Mouse (Mus musculus) v-Abl transformed pro-B cells (cell line): ENCODE measurements around the gene 1700008O03Rik.

ENCODE experiments used
- in situ Hi-C, 2 experiments: fragments of 400-800 bp; cut with MboI; formaldehyde crosslinking; loops; one replicate each; pipeline ENCODE4 v1.15.1; 2025; ENCODE audit not compliant: unreplicated experiment in 2 of 2

Gene 1700008O03Rik

GRCm38 (mm10) chr7:44352750-44353600 is 32.6 kb downstream of the 1700008O03Rik start:
- in situ Hi-C loops: loop anchor here (5.0 to 10.0 kb wide), 2 partner anchors 91 to 668 kb away; partner anchors contain the start of gene Gm15517 (in 1 of the 2)

GRCm38 (mm10) chr7:44351881-44352749 is 33.5 kb downstream of the 1700008O03Rik start:
- in situ Hi-C loops: loop anchor here (5.0 to 10.0 kb wide), 2 partner anchors 90 to 667 kb away; partner anchors contain the start of gene Gm15517 (in 1 of the 2)

- in situ Hi-C loops: loop anchor here (5.0 to 10.0 kb wide), 2 partner anchors 89 to 666 kb away; partner anchors contain the start of gene Gm15517 (in 1 of the 2)
Measured at GRCm38 (mm10) chr7:44350957-44351711, 34.5 kb downstream of the 1700008O03Rik start.

GRCm38 (mm10) chr7:44349043-44349442 is 36.6 kb downstream of the 1700008O03Rik start:
- in situ Hi-C loops: loop anchor here (5.0 to 25.0 kb wide), 3 partner anchors 87 to 462 kb away; partner anchors contain the start of genes Gm15517 (in 1 of the 2) and Klk4 (in 1 of the 2)

GRCm38 (mm10) chr7:44344622-44345021 is 41.0 kb downstream of the 1700008O03Rik start:
- in situ Hi-C loops: loop anchor here (5.0 to 25.0 kb wide), 3 partner anchors 82 to 457 kb away; partner anchors contain the start of genes Gm15517 (in 1 of the 2) and Klk4 (in 1 of the 2)

- in situ Hi-C loops: loop anchor here (25.0 kb wide), 2 partner anchors 431 to 456 kb away; partner anchors contain the start of gene Klk4 (in 1 of the 2)
Measured at GRCm38 (mm10) chr7:44343459-44344015, 42.1 kb downstream of the 1700008O03Rik start.

- in situ Hi-C loops: loop anchor here (25.0 kb wide), 2 partner anchors 429 to 454 kb away; partner anchors contain the start of gene Klk4 (in 1 of the 2)
Measured at GRCm38 (mm10) chr7:44341714-44342113, 43.9 kb downstream of the 1700008O03Rik start.

GRCm38 (mm10) chr7:44341119-44341518 is 44.5 kb downstream of the 1700008O03Rik start:
- in situ Hi-C loops: loop anchor here (25.0 kb wide), 2 partner anchors 429 to 454 kb away; partner anchors contain the start of gene Klk4 (in 1 of the 2)

- in situ Hi-C loops: loop anchor here (25.0 kb wide), 2 partner anchors 428 to 453 kb away; partner anchors contain the start of gene Klk4 (in 1 of the 2)
Measured at GRCm38 (mm10) chr7:44340226-44340625, 45.4 kb downstream of the 1700008O03Rik start.

- in situ Hi-C loops: loop anchor here (25.0 kb wide), 2 partner anchors 425 to 450 kb away; partner anchors contain the start of gene Klk4 (in 1 of the 2)
Measured at GRCm38 (mm10) chr7:44337121-44337849, 48.3 kb downstream of the 1700008O03Rik start.

GRCm38 (mm10) chr7:44336046-44337021 is 49.3 kb downstream of the 1700008O03Rik start:
- in situ Hi-C loops: loop anchor here (25.0 kb wide), 2 partner anchors 424 to 449 kb away; partner anchors contain the start of gene Klk4 (in 1 of the 2)

GRCm38 (mm10) chr7:44335031-44335878 is 50.4 kb downstream of the 1700008O03Rik start:
- in situ Hi-C loops: loop anchor here (25.0 kb wide), 2 partner anchors 423 to 448 kb away; partner anchors contain the start of gene Klk4 (in 1 of the 2)

- in situ Hi-C loops: loop anchor here (25.0 kb wide), 2 partner anchors 422 to 447 kb away; partner anchors contain the start of gene Klk4 (in 1 of the 2)
Measured at GRCm38 (mm10) chr7:44334139-44334538, 51.5 kb downstream of the 1700008O03Rik start.

GRCm38 (mm10) chr7:44332336-44332735 is 53.3 kb downstream of the 1700008O03Rik start:
- in situ Hi-C loops: loop anchor here (25.0 kb wide), 2 partner anchors 420 to 445 kb away; partner anchors contain the start of gene Klk4 (in 1 of the 2)

GRCm38 (mm10) chr7:44326614-44327013 is 59.0 kb downstream of the 1700008O03Rik start:
- in situ Hi-C loops: loop anchor here (25.0 kb wide), 2 partner anchors 414 to 439 kb away; partner anchors contain the start of gene Klk4 (in 1 of the 2)

- in situ Hi-C loops: no loop called here
Measured at GRCm38 (mm10) chr7:44322290-44322689, 63.3 kb downstream of the 1700008O03Rik start.
